Mouse (Mus musculus): ENCODE results near the gene Dnase2a. TPM values are rescaled to one million over a fixed set of nuclear protein-coding genes. Genes with fewer than 3 reads are reported as not detected.

Gene Dnase2a
- 14.7 and 22.8 TPM in 2 replicates for polyA plus RNA-seq (2012; rRNA removed)

DNA sequence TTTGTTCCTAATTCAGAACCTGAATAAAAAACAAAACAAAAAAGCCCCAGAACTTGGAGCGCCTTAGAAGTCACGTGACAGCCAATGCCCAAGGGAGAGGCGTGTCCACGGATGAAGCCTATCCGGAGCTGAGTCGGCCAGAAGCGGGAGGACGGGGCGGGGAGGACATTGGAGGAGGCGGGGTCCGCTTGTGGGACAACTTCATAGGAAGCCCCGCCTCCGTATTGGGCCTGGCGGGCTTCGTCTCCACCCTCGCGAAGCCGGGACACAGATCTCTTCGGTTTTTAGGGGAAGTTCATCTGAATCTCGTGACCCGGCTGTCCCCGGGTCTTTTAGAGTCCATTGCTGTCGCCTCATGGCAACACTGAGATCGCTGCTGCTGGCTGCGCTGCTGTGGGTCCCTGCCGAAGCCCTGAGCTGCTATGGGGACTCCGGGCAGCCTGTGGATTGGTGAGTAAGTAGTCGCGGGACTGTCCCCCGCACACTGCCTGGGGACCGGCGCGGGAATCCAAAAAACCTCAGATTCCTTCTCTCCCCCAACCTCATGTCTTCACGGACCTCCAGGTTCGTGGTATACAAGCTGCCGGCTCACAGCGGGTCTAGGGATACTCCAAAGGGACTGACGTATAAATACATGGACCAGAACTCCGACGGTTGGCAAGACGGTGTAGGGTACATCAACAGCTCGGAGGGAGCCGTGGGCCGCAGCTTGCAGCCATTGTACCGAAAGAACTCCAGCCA, at the start of gene Dnase2a:
Gene Dnase2a (plus strand): TSS at position 140 of the 741 bp plus-strand sequence.

DNA sequence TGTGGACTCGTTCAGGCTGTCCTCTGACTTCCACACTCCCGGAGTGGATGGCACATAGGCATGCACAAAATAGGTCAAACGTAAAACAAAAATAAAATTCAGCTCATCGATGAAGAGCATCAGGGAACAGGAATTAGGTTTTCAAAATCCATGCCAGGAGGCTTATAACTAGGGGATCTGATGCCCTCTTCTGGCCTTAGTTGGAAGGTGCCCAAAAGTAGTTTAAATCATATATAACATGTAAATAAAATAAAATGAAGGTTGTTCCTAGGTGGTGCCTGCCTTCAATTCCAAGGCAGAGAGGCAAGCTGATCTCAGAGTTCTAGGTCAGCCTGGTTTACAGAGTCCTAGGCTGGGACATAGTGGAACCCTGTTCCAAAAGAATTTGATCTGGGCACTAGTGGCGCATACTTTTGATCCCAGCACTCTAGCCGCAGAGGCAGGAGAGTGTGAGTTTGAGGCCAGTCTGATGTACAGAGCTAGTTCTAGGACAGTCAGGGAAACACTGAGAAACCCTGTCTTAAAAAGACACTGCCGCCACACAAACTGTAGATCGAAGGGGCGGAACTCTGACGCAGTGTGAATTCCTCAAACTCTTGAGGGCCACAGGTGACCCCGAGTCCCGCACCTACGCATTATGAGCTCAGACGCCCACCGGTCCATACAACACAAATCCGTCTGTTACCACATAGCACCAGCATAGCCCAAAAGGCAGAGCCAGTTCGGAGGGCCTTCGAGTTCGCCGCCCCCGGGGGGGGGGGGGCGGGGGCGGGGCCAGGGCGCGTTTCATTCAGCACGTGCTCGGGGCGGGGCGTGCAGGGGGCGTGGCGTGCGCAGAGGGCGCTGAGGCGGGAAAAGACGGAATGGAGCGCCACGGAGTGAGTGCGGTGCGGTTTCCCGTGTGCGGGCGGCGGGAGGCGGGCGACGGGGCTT, 36.7 kb upstream of the Dnase2a start, which contains the start of gene Syce2:
Gene Syce2 (plus strand): TSS at position 736 of the 933 bp plus-strand sequence.

DNA sequence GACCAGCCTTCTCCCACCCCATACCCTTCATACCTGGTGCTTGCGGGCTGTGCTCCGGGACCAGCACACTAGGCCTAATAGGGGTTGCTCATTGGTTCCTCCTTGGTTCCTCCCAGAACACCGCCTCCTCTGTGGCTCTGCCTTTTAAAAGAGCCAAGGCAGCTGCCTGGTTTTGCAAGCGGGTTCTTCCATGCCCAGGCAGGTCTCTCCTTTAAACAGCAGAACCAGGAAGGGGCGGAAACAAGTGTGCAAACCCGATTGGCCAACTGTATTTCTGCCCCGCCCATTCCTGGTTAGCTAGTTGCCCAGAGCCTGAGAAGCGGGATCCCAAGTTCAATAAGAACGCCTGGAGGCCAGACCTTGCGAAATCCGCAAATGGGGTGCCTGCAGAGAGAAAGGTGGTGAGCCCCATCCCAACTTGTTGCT, 14.6 kb upstream of the Dnase2a start, which contains the start of gene Gcdh:
Gene Gcdh (minus strand): TSS at position 213 of the 426 bp plus-strand sequence.

DNA sequence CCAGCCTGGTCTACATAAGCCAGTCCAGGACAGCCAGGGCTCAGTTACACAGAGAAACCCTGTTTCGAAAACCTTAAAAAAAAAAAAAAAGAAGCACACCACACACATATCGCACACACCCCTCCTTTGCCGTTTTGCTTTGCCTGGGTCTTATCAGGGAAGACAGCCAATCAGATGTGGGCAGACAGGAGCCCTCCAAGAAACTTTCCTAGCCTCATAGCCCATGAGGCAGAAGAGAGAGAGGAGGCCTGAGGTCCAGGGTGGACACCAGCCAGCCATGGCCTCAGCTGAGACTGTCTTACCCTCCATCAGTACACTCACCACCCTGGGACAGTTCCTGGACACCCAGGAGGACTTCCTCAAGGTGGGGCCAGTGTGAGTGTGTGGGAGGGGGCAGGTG, 6.6 kb upstream of the Dnase2a start, which contains the start of gene Klf1:
Gene Klf1 (plus strand): TSS at position 177 of the 400 bp plus-strand sequence.

DNA sequence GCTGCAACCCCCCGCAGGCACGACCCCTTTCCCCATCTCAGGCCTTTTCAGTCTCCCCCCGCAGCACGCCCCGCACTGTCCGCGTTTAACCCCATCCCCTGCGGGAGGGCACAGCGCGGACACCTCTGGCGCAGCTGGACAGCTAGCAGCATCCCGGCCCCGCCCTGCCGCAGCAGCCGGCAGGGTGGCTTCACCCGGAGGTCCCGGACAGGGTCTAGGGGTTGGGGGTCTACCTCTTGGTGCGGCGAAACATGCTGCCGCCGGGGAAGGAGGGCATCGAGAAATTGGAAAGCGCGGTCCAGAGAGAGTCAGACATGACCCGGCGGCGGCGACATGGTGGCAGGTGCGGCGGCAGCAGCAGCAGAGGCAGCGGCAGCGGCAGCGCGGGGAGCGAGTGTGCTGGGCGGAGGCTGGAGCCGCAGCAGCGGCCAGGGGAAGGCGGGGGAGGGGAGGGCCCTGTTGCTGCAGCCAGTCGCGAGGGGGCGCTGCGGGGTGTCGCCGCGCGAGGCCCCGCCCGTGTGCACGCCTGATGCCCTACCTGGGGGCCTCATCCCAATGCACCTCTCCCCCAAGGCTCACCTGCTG, 28.7 kb downstream of the Dnase2a start, which contains the start of gene Mast1:
Gene Mast1 (minus strand): TSS at position 398 of the 585 bp plus-strand sequence.

DNA sequence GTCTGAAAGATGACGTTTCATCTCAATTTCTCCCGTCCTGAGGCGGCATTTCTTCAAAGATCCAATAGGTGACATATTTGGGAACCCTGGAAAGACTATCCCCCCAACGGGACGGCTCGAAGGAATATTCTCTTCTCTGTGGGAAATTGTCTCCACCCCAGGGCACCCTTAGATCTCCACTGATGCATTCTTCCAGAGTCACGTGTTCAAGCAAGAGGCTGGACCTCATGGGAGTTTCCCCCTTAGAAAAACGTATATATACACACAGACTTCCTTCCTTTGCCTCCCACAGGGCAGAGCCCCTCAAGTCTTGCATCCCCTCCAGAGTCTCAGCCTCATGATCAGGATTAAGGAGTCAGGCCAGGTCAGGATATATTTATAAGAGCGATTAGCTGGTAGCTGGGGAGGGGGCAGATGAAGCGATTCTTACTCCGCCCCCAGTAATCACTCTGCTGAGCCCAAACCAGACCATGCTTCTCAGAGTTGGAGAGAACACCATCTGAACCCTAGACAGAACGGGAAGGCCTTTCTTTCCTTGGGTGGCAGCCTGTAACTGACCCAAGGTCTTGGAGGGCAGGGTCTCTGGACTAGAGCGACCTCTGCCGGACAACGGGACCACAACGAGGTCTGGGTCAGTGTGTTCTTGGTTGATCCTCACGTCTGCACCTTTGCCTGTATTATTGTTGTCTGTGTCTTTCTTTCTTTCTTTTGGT, 38.3 kb downstream of the Dnase2a start, which contains the start of gene Rtbdn:
Gene Rtbdn (plus strand): TSS at position 464 of the 713 bp plus-strand sequence.

DNA sequence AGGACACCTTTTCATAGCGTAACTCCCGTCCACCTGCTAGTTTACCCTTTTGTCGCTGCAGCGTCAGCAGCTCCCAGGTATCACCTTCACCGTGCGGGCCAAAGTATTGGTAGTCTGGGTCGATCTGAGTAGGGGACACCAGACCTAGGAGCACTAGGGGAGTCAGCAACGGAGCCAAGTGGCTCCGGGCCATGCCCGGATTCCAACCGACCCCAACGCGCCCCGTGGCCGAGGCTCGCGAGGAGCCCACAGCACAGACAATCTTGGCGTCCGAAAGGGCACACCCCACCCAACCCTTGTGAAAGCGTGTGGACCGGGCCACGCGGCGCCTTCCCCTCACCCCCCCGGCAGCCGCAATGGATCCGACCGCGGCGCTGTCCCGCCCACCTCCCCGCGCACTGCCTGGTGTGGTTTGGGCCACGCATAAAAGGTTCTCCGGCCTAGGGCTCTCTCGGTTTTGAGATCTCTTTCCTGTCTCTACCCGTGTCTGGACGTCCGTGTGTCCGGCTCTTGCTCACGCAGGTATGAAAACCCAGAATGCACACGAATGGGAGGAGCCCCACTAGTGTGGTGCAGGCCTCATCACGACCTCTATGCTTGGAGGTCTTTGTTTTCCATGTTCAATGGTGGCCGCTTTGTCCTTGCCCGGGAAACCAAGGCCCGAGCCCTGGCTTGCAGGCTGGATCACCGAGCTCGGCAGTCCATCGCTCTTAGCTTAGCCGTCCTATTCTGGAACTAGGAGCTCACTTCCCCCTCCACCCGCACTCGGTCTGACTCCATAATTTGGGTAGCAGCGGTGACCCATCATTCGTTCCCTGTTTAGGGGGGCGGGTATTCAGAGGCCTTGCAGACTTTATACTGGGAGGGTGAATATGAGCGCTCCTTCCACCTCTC, 61.1 kb downstream of the Dnase2a start, which contains the start of the genes Gm49661, Prdx2 and Rnaseh2a:
Gene Gm49661 (minus strand): TSS at position 193 of the 894 bp plus-strand sequence.
Gene Prdx2 (plus strand): TSS at position 347 of the 894 bp plus-strand sequence.
Gene Rnaseh2a (minus strand): TSS at position 527 of the 894 bp plus-strand sequence.

Other genes with a start within 250 kb of the Dnase2a start
- gene Ier2, start 245.7 kb upstream of the Dnase2a start, polyA plus RNA-seq (2012; rRNA removed) = 17.5 and 18.9 TPM in 2 replicates
- 155 and 174 TPM in 2 replicates for gene Trmt1, start 222.3 kb upstream of the Dnase2a start, polyA plus RNA-seq (2012; rRNA removed)
- 196 and 200 TPM in 2 replicates for gene Nacc1, start 220.7 kb upstream of the Dnase2a start, polyA plus RNA-seq (2012; rRNA removed)
- gene Lyl1, start 207.1 kb upstream of the Dnase2a start, polyA plus RNA-seq (2012; rRNA removed) = 7.4 and 9.1 TPM in 2 replicates
- gene G430095P16Rik, start 185.6 kb upstream of the Dnase2a start, polyA plus RNA-seq (2012; rRNA removed) = 0.33 and 0.97 TPM in 2 replicates
- 78.5 and 79.3 TPM in 2 replicates for gene Nfix, start 108.2 kb upstream of the Dnase2a start, polyA plus RNA-seq (2012; rRNA removed)
- 2.2 and 3.9 TPM in 2 replicates for gene Dand5, start 85.7 kb upstream of the Dnase2a start, polyA plus RNA-seq (2012; rRNA removed)
- 111 and 172 TPM in 2 replicates for gene Gadd45gip1, start 77.0 kb upstream of the Dnase2a start, polyA plus RNA-seq (2012; rRNA removed)
- 67.1 and 86.6 TPM in 2 replicates for gene Rad23a, start 67.9 kb upstream of the Dnase2a start, polyA plus RNA-seq (2012; rRNA removed)
- gene Calr, start 61.6 kb upstream of the Dnase2a start, polyA plus RNA-seq (2012; rRNA removed) = 235 and 272 TPM in 2 replicates
- 62.9 and 83.9 TPM in 2 replicates for gene Farsa, start 51.6 kb upstream of the Dnase2a start, polyA plus RNA-seq (2012; rRNA removed)
- gene Syce2, start 36.4 kb upstream of the Dnase2a start, polyA plus RNA-seq (2012; rRNA removed) = 9.6 and 13.0 TPM in 2 replicates
- gene Gcdh, start 14.6 kb upstream of the Dnase2a start, polyA plus RNA-seq (2012; rRNA removed) = 119 and 170 TPM in 2 replicates
- 0.68 and 1.3 TPM in 2 replicates for gene Klf1, start 6.6 kb upstream of the Dnase2a start, polyA plus RNA-seq (2012; rRNA removed)
- gene Mast1, start 28.8 kb downstream of the Dnase2a start, polyA plus RNA-seq (2012; rRNA removed) = 0.17 and 0.18 TPM in 2 replicates
- 0.12 and 0.22 TPM in 2 replicates for gene Rtbdn, start 38.4 kb downstream of the Dnase2a start, polyA plus RNA-seq (2012; rRNA removed)
- 3.0 and 4.6 TPM in 2 replicates for gene Gm49661, start 60.9 kb downstream of the Dnase2a start, polyA plus RNA-seq (2012; rRNA removed)
- 272 and 313 TPM in 2 replicates for gene Prdx2, start 61.0 kb downstream of the Dnase2a start, polyA plus RNA-seq (2012; rRNA removed)
- 71.9 and 104 TPM in 2 replicates for gene Rnaseh2a, start 61.2 kb downstream of the Dnase2a start, polyA plus RNA-seq (2012; rRNA removed)
- 88.0 and 111 TPM in 2 replicates for gene Junb, start 70.2 kb downstream of the Dnase2a start, polyA plus RNA-seq (2012; rRNA removed)
- 12.0 and 13.4 TPM in 2 replicates for gene Hook2, start 82.0 kb downstream of the Dnase2a start, polyA plus RNA-seq (2012; rRNA removed)
- gene Best2, start 106.0 kb downstream of the Dnase2a start, polyA plus RNA-seq (2012; rRNA removed) = 0.08 and 0.13 TPM in 2 replicates
- gene Asna1, start 116.7 kb downstream of the Dnase2a start, polyA plus RNA-seq (2012; rRNA removed) = 160 and 216 TPM in 2 replicates
- gene Trir, start 118.3 kb downstream of the Dnase2a start, polyA plus RNA-seq (2012; rRNA removed) = 134 and 160 TPM in 2 replicates
- 109 and 112 TPM in 2 replicates for gene Tnpo2, start 128.4 kb downstream of the Dnase2a start, polyA plus RNA-seq (2012; rRNA removed)
- gene Fbxw9, start 151.5 kb downstream of the Dnase2a start, polyA plus RNA-seq (2012; rRNA removed) = 90.1 and 104 TPM in 2 replicates
- 1.8 and 2.4 TPM in 2 replicates for gene Gm5741, start 159.4 kb downstream of the Dnase2a start, polyA plus RNA-seq (2012; rRNA removed)
- 76.3 and 84.0 TPM in 2 replicates for gene Dhps, start 163.2 kb downstream of the Dnase2a start, polyA plus RNA-seq (2012; rRNA removed)
- gene Wdr83os, start 172.2 kb downstream of the Dnase2a start, polyA plus RNA-seq (2012; rRNA removed) = 138 and 173 TPM in 2 replicates
- gene Wdr83, start 172.7 kb downstream of the Dnase2a start, polyA plus RNA-seq (2012; rRNA removed) = 36.8 and 41.0 TPM in 2 replicates
- 58.0 and 71.1 TPM in 2 replicates for gene Man2b1, start 174.7 kb downstream of the Dnase2a start, polyA plus RNA-seq (2012; rRNA removed)
- gene Zfp791, start 214.5 kb downstream of the Dnase2a start, polyA plus RNA-seq (2012; rRNA removed) = 0.41 and 0.56 TPM in 2 replicates
- not detected in 2 replicates for gene Cks1brt, start 243.4 kb downstream of the Dnase2a start, polyA plus RNA-seq (2012; rRNA removed)